Mouse (Mus musculus) thymus, postnatal 25 days (tissue): ENCODE results near the gene Pcp4l1.

ENCODE experiments used
- DNase-seq: peaks from one replicate; pipeline ENCODE4 v3.0.0; 2022

The Pcp4l1 gene

GRCm38 (mm10) chr1:171135600-171135999 lies 60.5 kb downstream of the Pcp4l1 start:
- no peak for DNase-seq

GRCm38 (mm10) chr1:171130971-171131370 lies 65.1 kb downstream of the Pcp4l1 start:
- DNase-seq: no peak

- no peak for DNase-seq
Observed at GRCm38 (mm10) chr1:171129251-171129650, 66.8 kb downstream of the Pcp4l1 start.

- no peak for DNase-seq
Observed at GRCm38 (mm10) chr1:171124398-171124797, 71.7 kb downstream of the Pcp4l1 start.
